Mouse (Mus musculus): ENCODE data around the gene Stk40.

DNA sequence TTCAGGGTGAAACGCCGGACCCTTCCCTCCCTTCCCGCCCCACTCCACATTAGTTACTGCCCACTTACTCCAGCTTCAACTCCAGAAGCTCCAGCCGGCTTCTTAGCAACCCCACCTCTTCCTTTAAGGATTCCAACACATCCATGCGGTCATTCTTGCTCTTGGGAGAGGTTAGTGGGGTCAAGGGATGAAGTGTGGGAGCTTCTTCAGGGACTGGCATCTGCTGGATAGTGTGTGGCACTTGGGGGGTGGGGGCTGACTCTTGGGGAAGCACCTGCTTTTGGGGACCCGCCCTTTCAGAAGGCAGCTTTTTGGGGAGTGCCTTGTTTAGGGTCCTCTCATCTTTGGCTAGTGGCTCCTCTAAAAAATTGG, 47.2 kb downstream of the Stk40 start:
- TF ChIP-seq FLI1 (IDR thresholded peaks at IDR 0.05; ENCODE audit: low read length) (no peak), GATA1 (IDR thresholded peaks at IDR 0.05; ENCODE audit: borderline replicate concordance, low read length) (no peak)
